Mouse (Mus musculus) common myeloid progenitor, adult 5-6 weeks (primary cell): Measurements from ENCODE around the gene Tmem63a. TPM values are rescaled to one million over a fixed set of nuclear protein-coding genes. Genes with fewer than 3 reads are reported as not detected.
A peak's percentile ranks its signal among the peaks of the same experiment; 100 is the strongest.

Experiments
- ATAC-seq: replicated peaks from 2 replicates; pipeline ENCODE4 v1.8.0; 2016; ENCODE audit warnings: low read depth, mild to moderate bottlenecking, moderate TSS enrichment, inconsistent platforms; ENCODE audit not compliant: poor library complexity, severe bottlenecking
- total RNA-seq: library from RNA; stranded (forward); fragments of 200-1000, 187-1606 nt; gene quantifications from 2 replicates; pipeline ENCODE4 v1.2.3, GENCODE M21; 2017

Gene Tmem63a
- total RNA-seq, 1 experiment from 2014 or later, result 9.7 TPM

- ATAC-seq, result no peak
Measured at GRCm38 (mm10) chr1:180952808-180953207, 10.7 kb downstream of the Tmem63a start.

GRCm38 (mm10) chr1:180956401-180956800 lies 14.3 kb downstream of the Tmem63a start:
- ATAC-seq, result no peak

- peak; percentile 85 for ATAC-seq
Measured at GRCm38 (mm10) chr1:180956973-180957381, 14.8 kb downstream of the Tmem63a start.

- no peak for ATAC-seq
Measured at GRCm38 (mm10) chr1:180957989-180958388, 15.8 kb downstream of the Tmem63a start.

GRCm38 (mm10) chr1:180958797-180959196 lies 16.7 kb downstream of the Tmem63a start:
- ATAC-seq, result no peak

GRCm38 (mm10) chr1:180965786-180966185 lies 23.6 kb downstream of the Tmem63a start:
- no peak for ATAC-seq

GRCm38 (mm10) chr1:180966542-180966941 lies 24.4 kb downstream of the Tmem63a start:
- ATAC-seq, result no peak

GRCm38 (mm10) chr1:180967261-180967660 lies 25.1 kb downstream of the Tmem63a start:
- no peak for ATAC-seq

GRCm38 (mm10) chr1:180972941-180973340 lies 30.8 kb downstream of the Tmem63a start:
- no peak for ATAC-seq

- ATAC-seq, result peak; percentile 76
Measured at GRCm38 (mm10) chr1:180974126-180974746, 32.1 kb downstream of the Tmem63a start.

GRCm38 (mm10) chr1:180976110-180976679 lies 34.1 kb downstream of the Tmem63a start:
- ATAC-seq, result peak; percentile 51

GRCm38 (mm10) chr1:180979484-180980251 lies 37.5 kb downstream of the Tmem63a start:
- ATAC-seq, result no peak

GRCm38 (mm10) chr1:180980464-180980863 lies 38.3 kb downstream of the Tmem63a start:
- ATAC-seq, result peak; percentile 62

GRCm38 (mm10) chr1:180981298-180982046 lies 39.3 kb downstream of the Tmem63a start:
- ATAC-seq, result peak; percentile 59; the same call in 1 of the 2 replicates

- no peak for ATAC-seq
Measured at GRCm38 (mm10) chr1:180986701-180987100, 44.6 kb downstream of the Tmem63a start.

GRCm38 (mm10) chr1:180987759-180988158 lies 45.6 kb downstream of the Tmem63a start:
- peak; percentile 81 for ATAC-seq

GRCm38 (mm10) chr1:180990671-180991070 lies 48.5 kb downstream of the Tmem63a start:
- ATAC-seq, result no peak

- peak; percentile 65 for ATAC-seq
Measured at GRCm38 (mm10) chr1:180992142-180992541, 50.0 kb downstream of the Tmem63a start.

- no peak for ATAC-seq
Measured at GRCm38 (mm10) chr1:181000501-181001092, 58.5 kb downstream of the Tmem63a start.

GRCm38 (mm10) chr1:181001217-181001616 lies 59.1 kb downstream of the Tmem63a start:
- ATAC-seq, result no peak
